Mouse (Mus musculus): Measurements from ENCODE around the gene Rnpepl1. TPM values are rescaled to one million over a fixed set of nuclear protein-coding genes. Genes with fewer than 3 reads are reported as not detected.
"Not testable (repeated sequence)": the region's sequence is repeated elsewhere in the genome, so short reads cannot be mapped to it uniquely, and the experiment has no call there.

Gene Rnpepl1
- polyA plus RNA-seq, 1 experiment from 2014 or later: 15.6 TPM

- no peak for ATAC-seq (ENCODE audit: insufficient read depth)
- Histone ChIP-seq H3K27me3 (no peaks in the 10 kb centered on the region), H3K4me1 (replicated peaks) (no peaks in the 10 kb centered on the region), H3K9ac (no peak overlapping the region), H3K4me3 (replicated peaks) (no peak overlapping the region), H3K4me2 (no peak overlapping the region), H3K9me3 (replicated peaks) (no peaks in the 10 kb centered on the region), H3K27ac (replicated peaks) (no peak overlapping the region), H3K36me3 (replicated peaks) (peaks cover 59% of the 10 kb centered on the region)
- WGBS (ENCODE audit: insufficient replicate concordance): 81% methylated on average over 19 of the region's 19 CpGs
Measured at GRCm38 (mm10) chr1:92943219-92943989, 32.8 kb downstream of the Rnpepl1 start.

GRCm38 (mm10) chr1:92947966-92948365 is 37.4 kb downstream of the Rnpepl1 start:
- no peaks in the 10 kb centered on the region for H3K9me3 ChIP-seq (replicated peaks)
- no peak for ATAC-seq (ENCODE audit: insufficient read depth)
- no peaks in the 10 kb centered on the region for H3K4me1 ChIP-seq (replicated peaks)
- no peak overlapping the region for H3K9ac ChIP-seq
- H3K4me2 ChIP-seq: no peak overlapping the region
- H3K27ac ChIP-seq (replicated peaks): no peak overlapping the region
- no peak overlapping the region for H3K4me3 ChIP-seq (replicated peaks)
- no peaks in the 10 kb centered on the region for H3K27me3 ChIP-seq
- WGBS (ENCODE audit: insufficient replicate concordance): 89% methylated on average over 3 of the region's 3 CpGs
- H3K36me3 ChIP-seq (replicated peaks): peaks cover 28% of the 10 kb centered on the region

- no peak overlapping the region for H3K27ac ChIP-seq (replicated peaks)
- H3K27me3 ChIP-seq: no peaks in the 10 kb centered on the region
- H3K9ac ChIP-seq: no peak overlapping the region
- H3K4me2 ChIP-seq: no peak overlapping the region
- no peaks in the 10 kb centered on the region for H3K9me3 ChIP-seq (replicated peaks)
- H3K36me3 ChIP-seq (replicated peaks): peaks cover 26% of the 10 kb centered on the region
- H3K4me3 ChIP-seq (replicated peaks): no peak overlapping the region
- no peak for ATAC-seq (ENCODE audit: insufficient read depth)
- 45% methylated on average over 6 of the region's 6 CpGs for WGBS (ENCODE audit: insufficient replicate concordance)
- no peaks in the 10 kb centered on the region for H3K4me1 ChIP-seq (replicated peaks)
Measured at GRCm38 (mm10) chr1:92949426-92949825, 38.8 kb downstream of the Rnpepl1 start.

GRCm38 (mm10) chr1:92950607-92951006 is 40.0 kb downstream of the Rnpepl1 start, which contains the start of gene Gpr35:
Gene Gpr35 (plus strand): TSS chr1:92950865.
- H3K4me2 ChIP-seq: no peak within 1 kb of the TSS
- H3K9ac ChIP-seq: no peak within 1 kb of the TSS
- 51% methylated on average over 5 of the region's 5 CpGs for WGBS (ENCODE audit: insufficient replicate concordance)
- H3K27ac ChIP-seq (replicated peaks): no peak within 1 kb of the TSS
- no peaks in the 10 kb centered on the region for H3K27me3 ChIP-seq
- no peaks in the 10 kb centered on the region for H3K4me1 ChIP-seq (replicated peaks)
- H3K4me3 ChIP-seq (replicated peaks): no peak within 1 kb of the TSS
- no peak for ATAC-seq (ENCODE audit: insufficient read depth)
- H3K9me3 ChIP-seq (replicated peaks): no peaks in the 10 kb centered on the region
- peaks cover 16% of the 10 kb centered on the region for H3K36me3 ChIP-seq (replicated peaks)

- Histone ChIP-seq H3K4me3 (replicated peaks) (no peak overlapping the region), H3K4me1 (replicated peaks) (0 out of 2 replicates have a peak, but pooled peaks cover 4% of the 10 kb centered on the region), H3K36me3 (replicated peaks) (no peaks in the 10 kb centered on the region), H3K9me3 (replicated peaks) (no peaks in the 10 kb centered on the region), H3K27me3 (no peaks in the 10 kb centered on the region), H3K4me2 (no peak overlapping the region), H3K27ac (replicated peaks) (no peak overlapping the region), H3K9ac (no peak overlapping the region)
- no peak for ATAC-seq (ENCODE audit: insufficient read depth)
- WGBS (ENCODE audit: insufficient replicate concordance): 55% methylated on average over 2 of the region's 2 CpGs
Measured at GRCm38 (mm10) chr1:92953641-92954040, 43.1 kb downstream of the Rnpepl1 start.

GRCm38 (mm10) chr1:92956571-92957335 is 46.2 kb downstream of the Rnpepl1 start:
- H3K27me3 ChIP-seq: not testable (repeated sequence)
- peak overlapping the region; percentile 10; the same call in 1 of the 2 replicates for H3K4me3 ChIP-seq (replicated peaks)

GRCm38 (mm10) chr1:92958999-92959398 is 48.4 kb downstream of the Rnpepl1 start:
- no peaks in the 10 kb centered on the region for H3K9me3 ChIP-seq (replicated peaks)
- no peak overlapping the region for H3K4me3 ChIP-seq (replicated peaks)
- H3K36me3 ChIP-seq (replicated peaks): no peaks in the 10 kb centered on the region
- ATAC-seq (ENCODE audit: insufficient read depth): no peak
- no peak overlapping the region for H3K9ac ChIP-seq
- no peak overlapping the region for H3K4me2 ChIP-seq
- H3K27me3 ChIP-seq: no peaks in the 10 kb centered on the region
- 0 out of 2 replicates have a peak, but pooled peaks cover 4% of the 10 kb centered on the region for H3K4me1 ChIP-seq (replicated peaks)
- no peak overlapping the region for H3K27ac ChIP-seq (replicated peaks)
- WGBS (ENCODE audit: insufficient replicate concordance): 70% methylated on average over 1 of the region's 1 CpGs

More at GRCm38 (mm10) chr1:92956571-92957335, 46.2 kb downstream of the Rnpepl1 start:
- H3K27ac ChIP-seq (replicated peaks); H3K36me3 ChIP-seq (replicated peaks); H3K9me3 ChIP-seq (replicated peaks); H3K9ac ChIP-seq; ATAC-seq (ENCODE audit: insufficient read depth); H3K4me1 ChIP-seq (replicated peaks): not testable (repeated sequence)
- 2% methylated on average over 11 of the region's 11 CpGs for WGBS (ENCODE audit: insufficient replicate concordance)
- H3K4me2 ChIP-seq: peak overlapping the region; percentile 49

- H3K4me2 ChIP-seq; ATAC-seq (ENCODE audit: insufficient read depth); H3K9me3 ChIP-seq (replicated peaks); H3K27ac ChIP-seq (replicated peaks); H3K9ac ChIP-seq; H3K36me3 ChIP-seq (replicated peaks); H3K4me1 ChIP-seq (replicated peaks); H3K4me3 ChIP-seq (replicated peaks); H3K27me3 ChIP-seq: not testable (repeated sequence)
- 68% methylated on average over 6 of the region's 6 CpGs for WGBS (ENCODE audit: insufficient replicate concordance)
Measured at GRCm38 (mm10) chr1:92970791-92971190, 60.2 kb downstream of the Rnpepl1 start.

- 44% methylated on average over 7 of the region's 7 CpGs for WGBS (ENCODE audit: insufficient replicate concordance)
- H3K27ac ChIP-seq (replicated peaks): no peak overlapping the region
- H3K36me3 ChIP-seq (replicated peaks): no peaks in the 10 kb centered on the region
- H3K9ac ChIP-seq: no peak overlapping the region
- no peaks in the 10 kb centered on the region for H3K9me3 ChIP-seq (replicated peaks)
- H3K4me3 ChIP-seq (replicated peaks): no peak overlapping the region
- H3K4me2 ChIP-seq: no peak overlapping the region
- H3K4me1 ChIP-seq (replicated peaks): peaks cover 7% of the 10 kb centered on the region; the same call in 1 of the 2 replicates
- ATAC-seq (ENCODE audit: insufficient read depth): 0 out of 2 replicates have a peak, but pooled peaks have one; percentile 28
- H3K27me3 ChIP-seq: no peaks in the 10 kb centered on the region
Measured at GRCm38 (mm10) chr1:92971879-92972795, 61.6 kb downstream of the Rnpepl1 start.

GRCm38 (mm10) chr1:92972854-92973253 is 62.3 kb downstream of the Rnpepl1 start:
- 0 out of 2 replicates have a peak, but pooled peaks have one; percentile 28 for ATAC-seq (ENCODE audit: insufficient read depth)
- Histone ChIP-seq H3K4me1 (replicated peaks) (peaks cover 7% of the 10 kb centered on the region; the same call in 1 of the 2 replicates), H3K36me3 (replicated peaks) (no peaks in the 10 kb centered on the region), H3K27ac (replicated peaks) (no peak overlapping the region), H3K9ac (no peak overlapping the region), H3K9me3 (replicated peaks) (no peaks in the 10 kb centered on the region), H3K27me3 (no peaks in the 10 kb centered on the region), H3K4me2 (no peak overlapping the region), H3K4me3 (replicated peaks) (no peak overlapping the region)
- WGBS (ENCODE audit: insufficient replicate concordance): 17% methylated on average over 1 of the region's 1 CpGs

Measured in liver, embryonic 15.5 days (tissue).